Mouse (Mus musculus) bone marrow, adult 2 months (tissue): ENCODE measurements at regions not wholly inside any gene's neighbourhood (a gene's known extent, or its start where the extent isn't known, plus 50 kb on each side); places are given as distances from the start of the nearest gene placed in this dataset.

Experiments used
- H3K27ac ChIP-seq: fragments of 200-500 bp; 2 replicates; pipeline ENCODE4 v1.5.1; 2012; ENCODE audit warnings: low read depth, mild to moderate bottlenecking, control low read depth, inconsistent platforms, low read length; ENCODE audit not compliant: control insufficient read depth, poor library complexity, insufficient read depth
- H3K4me1 ChIP-seq: fragments of 200-500 bp; 2 replicates; pipeline ENCODE4 v1.6.1; 2011; ENCODE audit warnings: low read length; ENCODE audit not compliant: control insufficient read depth, insufficient read depth
- H3K4me3 ChIP-seq: fragments of 200-500 bp; replicated peaks from 2 replicates; pipeline ENCODE3; 2011; ENCODE audit warnings: mild to moderate bottlenecking, low read depth, low read length, control low read depth; ENCODE audit not compliant: control insufficient read depth
- CTCF ChIP-seq: fragments of 200-500 bp; IDR thresholded peaks from 2 replicates; pipeline ENCODE4 v1.5.1; 2011; ENCODE audit warnings: low read length, control low read depth; ENCODE audit not compliant: control insufficient read depth, insufficient read depth
- POLR2A ChIP-seq: fragments of 200-500 bp; IDR thresholded peaks from 2 replicates; pipeline ENCODE4 v1.6.1; 2011; ENCODE audit warnings: low read depth, mild to moderate bottlenecking, control low read depth, low read length, borderline replicate concordance; ENCODE audit not compliant: control insufficient read depth
- WGBS: fragments of 180-500 bp; shearing (Covaris S2); methylation state at CpG from one replicate; pipeline ENCODE4 v1.1.7; 2018; 5-methylcytosine and 5-hydroxymethylcytosine counted together

- no peaks in the 10 kb centered on the region; the same call in 1 of the 2 replicates for H3K4me1 ChIP-seq
- no peak overlapping the region for H3K4me3 ChIP-seq
- H3K27ac ChIP-seq, result no peak overlapping the region
- TF ChIP-seq CTCF (no peak), POLR2A (no peak)
- 63% methylated on average over 5 of the region's 5 CpGs for WGBS
These were observed 66.3 kb upstream of the Smndc1 start for GRCm38 (mm10) chr19:53456681-53457080.

- Histone ChIP-seq H3K4me3 (no peak overlapping the region), H3K27ac (no peak overlapping the region), H3K4me1 (peaks cover 2% of the 10 kb centered on the region; the same call in 1 of the 2 replicates)
- 47% methylated on average over 4 of the region's 4 CpGs for WGBS
- TF ChIP-seq POLR2A, result no peak
These were observed 64.2 kb upstream of the Smndc1 start for GRCm38 (mm10) chr19:53454571-53454970.

GRCm38 (mm10) chr19:53454059-53454458 lies 63.7 kb upstream of the Smndc1 start:
- 72% methylated on average over 3 of the region's 3 CpGs for WGBS
- H3K4me3 ChIP-seq, result no peak overlapping the region
- H3K4me1 ChIP-seq, result peaks cover 2% of the 10 kb centered on the region; the same call in 1 of the 2 replicates
- no peak overlapping the region for H3K27ac ChIP-seq
- TF ChIP-seq CTCF (no peak), POLR2A (no peak)

GRCm38 (mm10) chr19:53453317-53453947 lies 63.1 kb upstream of the Smndc1 start:
- Histone ChIP-seq H3K4me1 (peaks cover 2% of the 10 kb centered on the region; the same call in 1 of the 2 replicates), H3K4me3 (no peak overlapping the region), H3K27ac (no peak overlapping the region)
- no peak for TF ChIP-seq CTCF
- WGBS, result 61% methylated on average over 13 of the region's 13 CpGs

- 76% methylated on average over 3 of the region's 3 CpGs for WGBS
- Histone ChIP-seq H3K4me1 (peaks cover 2% of the 10 kb centered on the region; the same call in 1 of the 2 replicates), H3K27ac (no peak overlapping the region), H3K4me3 (no peak overlapping the region)
- TF ChIP-seq POLR2A (no peak), CTCF (no peak)
These were observed 62.0 kb upstream of the Smndc1 start for GRCm38 (mm10) chr19:53452360-53452759.

GRCm38 (mm10) chr19:53451388-53451922 lies 61.1 kb upstream of the Smndc1 start:
- TF ChIP-seq CTCF (no peak), POLR2A (no peak)
- H3K4me1 ChIP-seq, result peaks cover 2% of the 10 kb centered on the region; the same call in 1 of the 2 replicates
- WGBS, result 79% methylated on average over 13 of the region's 13 CpGs
- H3K4me3 ChIP-seq, result no peak overlapping the region
- H3K27ac ChIP-seq, result no peak overlapping the region

GRCm38 (mm10) chr19:53450624-53451387 lies 60.4 kb upstream of the Smndc1 start:
- WGBS, result 63% methylated on average over 17 of the region's 17 CpGs
- Histone ChIP-seq H3K27ac (no peak overlapping the region), H3K4me3 (no peak overlapping the region), H3K4me1 (peaks cover 2% of the 10 kb centered on the region; the same call in 1 of the 2 replicates)
- TF ChIP-seq CTCF, result no peak
- TF ChIP-seq POLR2A, result no peak

- no peak overlapping the region for H3K4me3 ChIP-seq
- TF ChIP-seq CTCF (no peak), POLR2A (no peak)
- no peak overlapping the region for H3K27ac ChIP-seq
- peaks cover 2% of the 10 kb centered on the region; the same call in 1 of the 2 replicates for H3K4me1 ChIP-seq
- 70% methylated on average over 17 of the region's 17 CpGs for WGBS
These were observed 58.9 kb upstream of the Smndc1 start for GRCm38 (mm10) chr19:53449137-53449783.
